Mouse (Mus musculus) lung, adult 2 months (tissue): ENCODE measurements around the gene Prelp.

Source experiments
- CTCF ChIP-seq: fragments of 200-500 bp; IDR thresholded peaks from 2 replicates; pipeline ENCODE4 v1.5.1; 2011; ENCODE audit warnings: mild to moderate bottlenecking, low read length, control low read depth; ENCODE audit not compliant: insufficient read depth
- POLR2A ChIP-seq: fragments of 200-500 bp; IDR thresholded peaks from 2 replicates; pipeline ENCODE4 v1.6.1; 2011; ENCODE audit warnings: low read depth, mild to moderate bottlenecking, control low read depth, low read length, borderline replicate concordance; ENCODE audit errors: extremely low read depth

- TF ChIP-seq CTCF = no peak
- TF ChIP-seq POLR2A = peak; percentile 86; the same call in 1 of the 2 replicates
These were observed at the start of gene Prelp for GRCm38 (mm10) chr1:133921304-133921751.
